In the genomic region with DNA sequence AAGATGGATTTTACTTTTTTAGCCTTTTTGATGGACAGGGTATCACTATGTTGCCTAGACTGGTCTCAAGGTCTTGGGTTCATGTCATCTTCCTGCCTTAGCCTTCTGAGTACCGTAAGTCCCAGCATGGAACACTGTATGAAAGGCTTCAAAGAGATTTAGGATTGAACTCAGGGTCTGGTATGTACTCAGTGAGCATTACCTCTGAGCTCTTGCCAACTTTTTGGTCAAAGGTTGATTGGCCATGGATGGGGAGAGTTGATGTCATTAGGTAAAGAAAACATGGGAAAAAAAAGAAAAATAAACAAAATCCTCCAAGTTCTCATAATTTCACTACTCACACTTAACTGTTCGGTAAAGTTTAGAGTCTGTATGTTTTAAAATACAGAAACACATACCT, we compare ENCODE assay signal across 16 mouse cellular contexts.
"Had no signal": no experiment of that assay in that cellular context is flagged by ENCODE, and none has a peak within 500 bp of the region (broad histone marks: within the 10 kb centered on the region; RNA-seq: fewer than 3 reads in every experiment).

No protein-coding gene starts in this region.

- H3K9ac ChIP-seq: neural tube, embryonic 13.5 days; neural tube, embryonic 15.5 days; stomach, embryonic 15.5 days had no signal

- H3K27ac ChIP-seq: neural tube, embryonic 13.5 days; neural tube, embryonic 15.5 days; stomach, embryonic 15.5 days; stomach, postnatal 0 days had no signal

- DNase-seq: retina, postnatal 1 day; right cerebral cortex, adult 18-20 months; right cerebral cortex, postnatal 14 days; right cerebral cortex, postnatal 25 days; right cerebral cortex, postnatal 4 days; spleen, adult 18-20 months; thymus, adult 18-20 months; thymus, adult 2 months; thymus, postnatal 14 days; thymus, postnatal 25 days; thymus, postnatal 36 days; thymus, postnatal 4 days had no signal

- H3K4me2 ChIP-seq: neural tube, embryonic 13.5 days; neural tube, embryonic 15.5 days; stomach, embryonic 15.5 days had no signal

- H3K4me1 ChIP-seq: stomach, embryonic 15.5 days had no signal

- H3K27me3 ChIP-seq: neural tube, embryonic 13.5 days; neural tube, embryonic 15.5 days; stomach, embryonic 15.5 days had no signal

- H3K4me3 ChIP-seq: neural tube, embryonic 13.5 days; neural tube, embryonic 15.5 days; stomach, embryonic 15.5 days had no signal

- H3K36me3 ChIP-seq: neural tube, embryonic 13.5 days; neural tube, embryonic 15.5 days; stomach, embryonic 15.5 days had no signal

- H3K9me3 ChIP-seq: neural tube, embryonic 13.5 days; neural tube, embryonic 15.5 days; stomach, embryonic 15.5 days had no signal
